Mouse (Mus musculus) spleen, adult 2 months (tissue): ENCODE data around the gene Adat2.

Experiments used
- CTCF ChIP-seq: fragments of 200-500 bp; IDR thresholded peaks from 2 replicates; pipeline ENCODE4 v1.5.1; 2011; ENCODE audit warnings: mild to moderate bottlenecking, inconsistent platforms; ENCODE audit not compliant: insufficient read depth, insufficient read length, insufficient replicate concordance; ENCODE audit errors: extremely low read depth
- POLR2A ChIP-seq: fragments of 200-500 bp; IDR thresholded peaks from 2 replicates; pipeline ENCODE4 v1.6.1; 2011; ENCODE audit warnings: low read depth, low read length, inconsistent platforms

DNA sequence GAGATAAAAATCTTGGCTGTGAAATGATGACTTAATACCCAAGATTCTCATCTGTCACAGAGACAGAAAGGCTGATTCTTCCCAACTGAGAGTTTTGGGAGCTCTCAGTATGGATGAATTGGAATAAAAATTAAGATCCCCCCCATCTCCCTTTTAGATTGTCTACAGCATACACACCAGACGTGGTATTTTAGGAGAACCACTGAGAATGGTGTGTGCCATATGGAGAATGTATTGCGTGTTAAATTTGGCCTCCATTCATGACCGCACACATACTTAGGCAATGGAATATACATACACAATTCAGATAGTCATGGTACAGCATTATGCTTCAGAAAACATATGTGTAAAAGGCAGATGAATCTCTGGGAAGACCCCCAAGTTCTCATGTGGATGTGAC is 40.8 kb downstream of the Adat2 start:
- no peak for TF ChIP-seq POLR2A
- no peak for TF ChIP-seq CTCF
